Mouse (Mus musculus): ENCODE measurements around the gene Kiz.
A peak's percentile ranks its signal among the peaks of the same experiment; 100 is the strongest.

Gene Kiz

DNA sequence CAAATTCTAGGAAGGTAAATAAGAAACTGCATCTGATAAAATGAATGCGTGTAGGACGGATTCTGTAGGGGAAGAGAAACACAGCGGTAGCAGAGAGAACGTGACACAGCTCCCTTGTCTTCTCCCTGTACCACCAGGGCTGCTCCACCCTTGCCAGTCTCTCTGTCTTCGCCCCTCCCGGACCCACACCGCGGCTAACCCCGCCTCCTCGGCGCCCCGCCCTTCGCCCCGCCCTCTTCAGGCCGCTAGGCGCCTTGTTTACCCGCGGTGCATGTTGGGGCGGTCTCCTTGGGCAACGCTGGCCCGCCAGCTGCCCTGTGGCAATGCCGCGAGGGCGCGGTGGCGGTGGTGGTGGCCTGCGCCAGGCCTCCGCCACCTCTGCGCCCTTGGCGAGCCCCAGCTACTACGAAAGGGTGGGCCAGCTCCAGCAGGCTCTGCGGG, at the start of gene Kiz:
Kiz (plus strand) TSS at position 266 of the 441 bp plus-strand sequence.
- peak; percentile 94 for DNase-seq (ENCODE audit: low read depth, low spot score)

DNA sequence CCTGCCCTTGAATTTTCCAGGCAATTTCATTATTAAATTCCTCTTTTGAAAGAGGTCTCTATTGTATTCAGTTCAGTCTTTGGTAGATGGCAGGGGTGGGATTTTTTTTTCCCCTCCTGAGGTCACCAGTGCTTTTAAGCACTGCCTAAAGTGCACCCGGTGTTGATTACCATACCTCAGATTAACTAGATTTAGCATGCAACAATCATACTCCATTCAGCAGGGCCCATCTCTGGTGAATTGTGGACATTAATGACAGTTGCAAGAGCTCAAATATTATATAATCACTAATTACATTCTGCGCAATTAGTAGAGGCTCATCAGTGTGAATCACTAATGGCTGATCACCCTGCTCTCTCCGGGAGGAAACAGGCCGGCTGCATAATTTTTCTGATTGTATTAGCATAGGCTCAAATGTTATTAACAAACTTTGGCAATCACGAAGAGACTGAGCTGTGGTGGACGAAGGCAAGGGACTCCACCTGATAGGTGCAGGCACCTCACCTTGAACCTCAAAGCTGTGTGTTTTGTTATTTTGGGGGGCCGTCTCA, 45.9 kb upstream of the Kiz start:
- no peak for DNase-seq (ENCODE audit: low read depth, low spot score)

DNA sequence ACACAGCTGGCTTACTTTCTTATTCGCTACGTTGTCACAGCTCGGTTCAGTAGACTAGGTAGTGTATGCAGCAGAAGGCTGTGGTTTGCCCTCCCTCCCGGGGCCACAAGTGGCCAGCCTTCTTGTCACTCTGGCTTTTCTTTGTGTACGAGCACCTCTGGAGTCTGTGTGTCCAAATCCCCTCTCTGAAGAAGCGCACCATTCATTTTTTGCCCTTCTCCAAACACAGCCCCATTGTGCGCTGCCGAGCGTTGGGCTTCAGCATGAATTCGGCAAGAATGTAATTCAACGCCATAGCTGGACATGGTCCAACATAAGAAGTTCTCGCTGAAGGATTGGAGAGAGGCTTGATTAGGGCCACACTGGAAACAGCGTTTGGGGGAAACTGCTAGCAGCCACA, 45.0 kb upstream of the Kiz start:
- no peak for DNase-seq (ENCODE audit: low read depth, low spot score)

DNA sequence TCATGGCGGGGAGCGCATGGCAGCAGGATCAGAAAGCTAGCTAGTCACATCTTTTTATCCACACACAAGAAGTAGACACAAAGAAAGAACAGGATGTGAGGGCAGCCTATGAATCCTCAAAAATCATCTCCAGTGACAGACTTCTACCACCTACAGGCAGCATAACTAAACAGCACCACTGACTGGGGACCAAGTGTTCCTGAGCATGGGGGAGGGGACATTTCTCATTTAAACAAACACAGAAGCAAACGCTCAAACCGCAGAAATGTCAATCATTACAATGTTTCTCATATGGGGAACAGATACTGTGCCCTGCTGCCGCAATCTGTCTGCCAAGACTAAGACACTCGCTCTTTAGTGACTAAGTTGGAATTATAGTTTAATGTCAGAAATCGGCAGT, 40.7 kb upstream of the Kiz start:
- no peak for DNase-seq (ENCODE audit: low read depth, low spot score)

DNA sequence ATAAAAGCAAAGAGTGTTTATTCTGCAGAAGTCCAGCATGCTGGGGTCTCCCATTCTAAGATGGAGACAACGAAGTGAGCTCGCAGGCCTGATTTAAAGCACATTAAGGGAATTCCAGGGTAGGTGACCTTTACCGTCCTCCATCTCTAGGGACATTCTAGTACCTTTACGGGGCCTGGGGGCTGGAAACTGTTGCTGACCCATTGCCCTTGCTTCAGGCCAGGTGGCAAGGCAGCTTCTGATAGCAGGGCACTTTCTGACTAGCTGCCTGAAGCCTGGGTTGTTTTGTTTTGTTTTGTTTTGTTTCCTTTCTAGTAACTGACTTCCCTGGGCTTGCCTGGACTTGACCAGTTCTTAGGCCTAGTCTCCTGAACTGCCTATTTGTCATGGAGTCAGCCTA, 36.6 kb upstream of the Kiz start:
- DNase-seq (ENCODE audit: low read depth, low spot score): no peak

DNA sequence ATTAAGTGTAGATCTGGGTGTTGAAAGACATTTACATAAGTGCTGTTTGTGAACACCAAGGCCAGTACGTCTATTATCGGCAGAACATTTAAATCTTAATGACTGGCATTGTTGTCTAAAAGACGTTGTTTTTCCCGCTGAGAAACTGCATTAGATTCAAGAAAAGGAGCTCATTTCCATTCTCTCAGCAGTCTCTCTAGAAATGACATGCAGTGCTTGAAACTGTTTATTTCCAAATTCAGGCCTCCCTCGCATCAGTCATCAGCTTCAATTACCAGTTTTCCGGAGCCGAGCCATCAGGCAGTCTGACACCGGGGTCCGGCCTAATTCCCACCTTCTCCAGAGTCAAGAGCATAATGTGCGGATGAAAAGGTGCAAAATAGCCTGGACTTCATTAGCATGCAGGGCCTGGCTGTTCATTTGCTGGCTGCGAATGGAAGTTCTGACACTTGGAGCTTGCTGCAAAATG, 32.1 kb upstream of the Kiz start:
- no peak for DNase-seq (ENCODE audit: low read depth, low spot score)

DNA sequence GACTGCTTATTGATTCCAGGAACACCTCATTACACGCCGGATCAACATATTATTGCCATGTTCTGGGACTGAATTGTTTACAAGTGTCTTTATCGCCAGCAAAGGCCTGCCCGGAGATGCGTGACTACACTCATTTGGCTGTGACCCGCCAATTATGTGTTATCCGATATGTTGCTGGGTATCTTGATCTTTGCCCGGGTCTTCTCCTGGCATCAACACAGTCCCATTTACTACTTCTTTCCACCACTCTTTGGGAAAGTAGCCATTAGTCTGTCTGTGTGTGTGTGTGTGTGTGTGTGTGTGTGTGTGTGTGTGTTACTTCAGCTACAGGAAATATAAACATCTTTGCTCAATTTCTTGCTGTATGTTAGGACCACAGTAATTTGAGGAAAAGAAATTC, 31.6 kb upstream of the Kiz start:
- DNase-seq (ENCODE audit: low read depth, low spot score): no peak

DNA sequence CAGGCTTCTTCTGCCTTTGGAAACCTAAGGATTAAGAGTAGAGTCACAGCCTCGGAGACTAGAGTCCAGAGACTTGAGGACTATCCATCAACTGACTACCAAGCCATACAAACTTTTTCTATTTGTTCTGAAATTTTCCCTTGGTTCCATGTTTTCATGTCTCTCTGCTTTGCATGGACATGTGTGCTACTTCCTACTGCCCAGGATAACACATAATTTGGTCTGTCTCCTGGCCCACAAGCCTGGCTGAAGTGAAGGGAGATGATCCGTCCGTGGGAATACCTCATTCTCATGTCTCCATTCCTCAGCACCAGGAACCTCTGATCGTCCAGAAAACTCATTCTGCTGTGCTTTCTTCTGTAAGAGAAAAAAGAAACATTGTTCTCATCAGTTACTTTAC, 27.7 kb upstream of the Kiz start:
- DNase-seq (ENCODE audit: low read depth, low spot score): no peak

DNA sequence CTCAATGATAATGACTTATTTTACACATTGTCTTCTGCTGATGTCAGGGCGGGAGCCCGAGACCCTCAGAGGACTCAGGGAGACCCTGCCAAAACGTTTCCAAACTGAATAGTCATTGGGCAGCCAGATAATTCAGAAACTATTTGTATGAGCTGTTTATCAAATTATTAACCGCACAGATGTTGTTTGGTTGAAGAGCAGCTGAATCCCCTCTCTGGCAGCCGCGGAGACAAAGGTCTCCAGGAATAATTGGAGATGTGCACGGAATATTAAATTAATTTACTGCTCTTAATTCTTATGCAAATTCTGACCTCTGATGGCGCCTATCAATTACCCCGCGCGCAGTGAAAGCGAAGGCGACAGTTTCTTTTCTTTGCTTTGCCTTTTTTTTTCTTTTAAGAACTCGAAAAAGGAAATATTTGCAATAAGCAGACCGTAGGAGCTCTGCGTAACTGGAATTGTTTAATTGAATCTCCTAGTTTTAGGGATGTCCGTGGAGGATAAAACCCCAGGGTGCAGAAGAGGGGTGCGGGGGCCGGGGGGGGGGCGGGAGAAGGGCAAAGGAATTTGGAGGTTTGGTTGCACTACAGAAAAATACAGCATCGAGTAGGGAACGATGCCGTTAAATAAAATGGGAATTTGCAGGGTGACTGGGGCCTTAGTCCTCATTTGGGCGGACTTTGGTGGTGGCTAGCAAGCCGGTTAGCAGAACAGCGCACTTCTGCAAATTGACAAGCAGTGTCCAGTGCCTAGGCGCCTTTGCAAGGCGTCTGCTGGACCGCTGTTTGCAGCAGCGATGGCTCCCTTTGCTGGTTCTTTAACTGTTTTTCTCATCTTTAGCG, 22.2 kb upstream of the Kiz start:
- DNase-seq (ENCODE audit: low read depth, low spot score): no peak

DNA sequence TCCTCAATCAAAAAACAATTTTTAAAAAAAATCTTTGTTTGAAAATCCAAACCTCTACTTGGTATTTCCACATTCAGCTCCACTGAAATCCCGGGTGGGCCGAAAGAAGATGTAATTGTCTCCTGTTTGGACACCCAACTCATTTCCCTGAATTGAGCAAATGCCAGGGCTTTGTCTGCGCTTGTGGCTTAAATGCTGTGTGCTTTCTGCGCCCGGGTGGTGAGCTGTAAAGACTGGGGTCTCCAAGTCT, 21.7 kb upstream of the Kiz start:
- DNase-seq (ENCODE audit: low read depth, low spot score): no peak

DNA sequence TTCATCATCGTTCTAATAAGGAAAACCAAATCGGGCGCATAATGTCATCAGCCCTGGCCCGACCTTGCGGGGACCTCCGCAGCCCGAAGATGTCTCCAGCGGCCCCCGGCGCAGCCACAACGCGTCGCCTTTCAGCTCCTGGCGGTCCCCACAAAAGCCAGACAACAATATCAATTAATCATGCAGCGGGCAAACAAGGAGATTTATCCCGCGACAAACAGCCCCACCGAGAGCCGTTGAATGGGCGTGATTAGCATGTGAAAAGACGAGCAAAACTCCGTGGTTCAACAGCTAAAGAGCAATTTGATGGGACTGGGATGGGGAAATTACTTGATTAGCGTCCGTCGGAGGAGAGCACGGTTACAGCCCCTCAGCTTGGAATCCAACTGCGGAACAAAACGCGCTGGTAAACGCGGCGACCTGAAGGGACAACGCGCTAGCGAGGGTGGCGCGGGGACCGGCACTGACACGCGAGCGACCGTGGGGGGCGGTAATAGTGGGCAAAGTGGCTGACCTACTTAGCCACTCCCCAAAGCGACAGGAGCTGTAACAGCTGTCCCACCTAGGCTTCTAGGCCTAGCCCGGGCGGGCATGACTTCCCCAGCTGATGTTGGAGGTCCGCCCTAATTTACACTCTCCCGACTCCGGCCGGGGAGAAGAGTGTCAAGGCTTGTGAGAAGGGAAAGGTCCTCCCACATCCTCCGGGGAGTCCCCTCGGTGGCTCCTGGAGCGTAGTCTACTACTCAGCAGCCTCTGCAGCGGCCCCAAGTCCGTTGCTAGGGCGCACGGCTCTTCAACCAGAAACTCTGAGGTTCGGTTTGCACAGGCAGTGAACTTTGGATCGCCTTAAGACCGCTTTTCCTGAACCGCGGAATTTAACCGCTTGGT, 21.1 kb upstream of the Kiz start:
- no peak for DNase-seq (ENCODE audit: low read depth, low spot score)

DNA sequence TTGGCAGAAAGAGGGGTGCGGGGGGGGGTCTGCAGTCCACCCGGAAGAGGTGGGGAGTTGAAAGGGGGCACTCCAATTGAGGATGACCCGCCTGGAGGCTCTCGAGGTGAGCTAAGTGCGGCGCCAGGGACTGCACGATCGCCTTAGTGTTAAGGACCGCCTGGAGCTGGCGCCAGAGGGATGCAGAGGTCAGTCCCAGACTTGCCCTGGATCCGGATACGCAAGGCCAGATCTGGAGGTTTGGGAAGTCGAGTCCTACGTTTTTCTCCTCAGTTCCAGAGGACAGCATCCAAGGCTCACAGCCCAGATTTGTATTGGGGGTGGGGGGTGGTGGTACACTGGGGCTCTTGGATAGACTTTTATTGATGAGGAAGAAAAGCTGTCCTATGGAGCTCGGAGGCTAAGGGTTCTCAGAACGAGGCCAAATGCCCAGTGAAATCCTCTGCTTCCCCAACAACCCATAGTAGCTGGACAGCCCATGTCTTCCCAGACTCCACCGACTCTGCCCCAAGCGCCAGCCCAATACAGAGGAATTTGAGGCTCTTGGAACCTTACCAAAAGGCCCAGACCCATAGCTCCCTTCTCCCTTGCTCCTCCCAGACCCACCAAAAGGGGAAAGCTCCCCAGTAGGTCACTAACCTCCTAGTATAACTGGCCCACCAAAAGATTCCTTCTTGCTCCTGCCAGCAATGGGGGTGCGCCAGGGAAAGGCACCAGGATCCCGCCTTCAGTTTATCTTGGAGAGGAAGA, 20.2 kb upstream of the Kiz start:
- no peak for DNase-seq (ENCODE audit: low read depth, low spot score)

DNA sequence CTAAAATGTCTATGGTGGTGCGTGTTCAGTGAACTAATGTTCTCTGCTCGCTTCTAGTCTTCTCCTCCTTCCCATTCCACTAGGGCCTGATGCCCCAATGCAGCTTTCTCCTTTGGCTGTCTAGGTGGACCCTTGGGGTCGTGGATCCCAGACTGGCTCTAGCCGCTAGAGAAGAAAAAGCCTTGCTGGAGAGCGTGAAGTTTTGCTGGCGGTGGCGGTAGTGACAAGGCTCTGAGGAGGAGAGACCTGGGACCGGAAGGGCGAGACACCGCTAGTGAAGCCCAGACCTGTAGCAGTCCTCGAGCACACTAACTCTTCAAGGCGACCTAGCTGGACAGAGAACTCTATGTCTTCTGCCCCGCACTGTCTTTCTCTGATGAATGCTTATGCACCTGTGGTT, 19.4 kb upstream of the Kiz start:
- DNase-seq (ENCODE audit: low read depth, low spot score): no peak

DNA sequence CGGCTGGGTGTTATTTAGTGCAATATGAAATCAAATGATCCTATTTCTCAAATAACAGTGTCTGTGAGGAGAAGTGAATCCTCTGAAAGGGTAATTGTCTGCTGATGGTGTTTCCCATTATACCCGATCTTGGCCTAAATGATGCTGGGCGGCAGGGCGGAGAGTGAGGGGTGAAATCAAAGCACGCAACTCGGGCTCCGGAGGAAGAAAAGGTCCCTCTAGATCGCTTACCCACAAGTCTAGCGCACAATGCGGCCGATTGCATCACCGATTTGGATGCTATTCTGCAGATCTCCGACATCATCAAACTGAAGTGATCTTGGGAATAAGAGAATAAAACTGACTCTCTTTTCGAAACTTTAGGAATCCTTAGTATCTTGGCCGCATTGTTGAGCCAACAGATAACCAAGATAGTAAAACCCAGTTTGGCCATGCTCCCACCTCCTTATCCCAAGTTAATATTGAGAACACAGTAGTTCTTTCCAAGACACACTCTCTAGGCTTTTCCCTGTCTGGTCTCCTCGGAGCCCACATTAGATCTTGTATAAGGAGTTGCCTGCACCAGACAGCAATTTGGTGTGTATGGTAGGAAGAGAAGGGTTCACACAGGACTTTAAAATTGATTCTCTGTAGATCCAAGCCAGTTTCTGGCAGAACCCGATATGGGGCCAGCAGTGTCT, 18.7 kb upstream of the Kiz start:
- DNase-seq (ENCODE audit: low read depth, low spot score): no peak

DNA sequence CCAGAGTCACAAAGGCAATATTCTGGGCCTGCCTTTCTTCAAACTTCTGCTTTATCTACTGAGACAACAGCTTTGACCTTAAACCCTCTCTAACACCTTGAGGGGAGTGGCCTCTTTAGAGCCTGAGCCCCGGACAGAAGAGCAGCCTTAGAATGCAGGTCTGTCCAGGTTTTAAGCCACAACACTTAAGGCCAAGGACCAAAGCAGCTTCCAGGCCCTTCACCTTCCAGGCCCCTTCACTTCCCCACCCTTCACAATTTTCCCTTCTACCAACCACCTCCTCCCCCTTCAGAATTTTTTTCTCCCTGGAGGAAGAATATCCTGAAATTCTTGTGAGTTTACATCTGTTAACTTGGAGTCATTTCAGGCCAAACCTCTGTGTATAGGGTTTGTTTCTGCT, 18.0 kb upstream of the Kiz start:
- no peak for DNase-seq (ENCODE audit: low read depth, low spot score)

DNA sequence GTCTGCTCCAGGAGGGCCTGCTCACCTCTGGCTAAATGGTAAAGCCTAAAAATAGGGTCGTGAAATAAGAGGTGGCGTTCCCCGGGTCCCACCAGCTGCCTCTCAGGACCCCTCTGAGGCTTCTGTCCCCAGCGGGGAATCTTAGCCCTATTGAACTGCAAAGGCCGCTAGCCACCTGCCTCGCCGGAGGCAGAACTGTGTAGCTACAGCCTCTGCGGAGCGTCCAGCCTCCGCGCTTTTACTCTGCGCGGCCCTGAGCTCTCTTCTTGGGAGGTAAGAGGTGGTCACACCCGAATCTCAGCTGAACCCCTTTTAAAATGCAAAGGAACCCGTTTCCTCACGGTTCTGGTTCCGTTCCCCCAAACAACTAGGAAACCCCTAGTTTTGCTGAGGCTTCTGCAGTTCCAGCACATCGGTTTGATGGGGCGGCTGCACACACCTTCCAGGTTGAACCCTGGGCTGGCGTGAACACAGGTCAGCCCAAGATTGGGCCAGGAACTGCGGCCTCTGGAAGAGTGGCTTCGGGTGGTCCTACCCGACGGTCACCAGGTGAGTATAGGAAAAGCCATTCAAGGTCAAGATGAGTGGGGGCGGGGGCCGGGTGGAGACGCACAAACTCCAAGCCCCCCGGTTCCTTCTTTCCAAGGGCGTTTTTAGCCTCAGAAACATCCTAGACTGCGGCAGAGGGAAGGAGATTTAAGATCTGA, 16.9 kb upstream of the Kiz start:
- DNase-seq (ENCODE audit: low read depth, low spot score): no peak

DNA sequence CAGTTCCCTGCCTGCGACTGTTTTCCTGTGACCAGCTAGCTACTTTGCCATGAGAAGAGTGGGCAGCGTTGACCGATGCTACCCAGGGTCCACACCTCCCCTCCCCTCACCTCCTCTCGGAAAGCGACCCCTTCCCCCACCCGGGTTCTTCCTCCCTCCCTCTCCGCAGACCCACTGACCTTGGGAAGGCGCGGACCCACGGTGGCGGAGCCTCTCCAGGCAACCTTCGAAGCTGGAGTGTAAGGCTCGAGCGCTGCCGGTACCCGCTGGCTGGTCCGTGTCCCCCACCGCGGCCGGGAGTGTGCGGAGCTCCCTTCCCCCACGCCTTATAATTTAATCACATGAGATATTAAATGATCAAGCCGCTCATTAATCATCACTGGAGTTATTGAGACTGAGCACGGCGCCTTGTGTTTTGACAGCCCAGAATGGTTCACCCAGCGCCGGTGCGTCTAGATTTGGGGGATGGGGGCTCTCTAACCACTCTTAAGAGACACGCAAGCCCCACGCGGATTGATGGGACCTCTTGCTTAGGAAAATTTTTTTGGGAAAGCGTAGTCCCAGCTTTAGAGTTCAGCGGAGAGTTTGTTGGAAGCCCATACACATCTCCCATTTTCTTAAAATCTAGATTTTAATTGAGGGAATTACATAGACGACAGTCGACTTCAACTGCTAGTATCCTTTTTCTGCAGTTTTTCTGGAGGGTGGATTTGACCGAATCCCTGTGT, 16.2 kb upstream of the Kiz start:
- no peak for DNase-seq (ENCODE audit: low read depth, low spot score)

DNA sequence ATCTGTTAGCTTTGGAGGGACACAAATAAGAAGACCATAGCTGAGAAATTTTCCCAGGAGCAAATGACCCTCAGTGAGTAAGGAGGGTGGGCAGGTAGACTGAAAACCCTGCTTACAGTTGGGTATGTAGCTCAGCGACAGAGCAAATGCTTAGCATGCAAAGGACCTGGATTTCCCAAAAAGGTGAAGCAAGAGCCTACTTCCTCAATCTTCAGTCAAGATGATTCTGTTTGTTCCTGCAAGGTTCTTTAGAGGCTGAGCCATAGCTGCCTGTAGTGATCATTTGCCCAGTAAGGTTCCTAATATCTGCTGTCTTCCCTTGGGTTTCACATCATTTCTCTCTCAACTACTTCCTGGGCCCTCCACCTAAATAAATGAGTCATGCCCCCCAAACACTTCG, 7.8 kb upstream of the Kiz start:
- no peak for DNase-seq (ENCODE audit: low read depth, low spot score)

DNA sequence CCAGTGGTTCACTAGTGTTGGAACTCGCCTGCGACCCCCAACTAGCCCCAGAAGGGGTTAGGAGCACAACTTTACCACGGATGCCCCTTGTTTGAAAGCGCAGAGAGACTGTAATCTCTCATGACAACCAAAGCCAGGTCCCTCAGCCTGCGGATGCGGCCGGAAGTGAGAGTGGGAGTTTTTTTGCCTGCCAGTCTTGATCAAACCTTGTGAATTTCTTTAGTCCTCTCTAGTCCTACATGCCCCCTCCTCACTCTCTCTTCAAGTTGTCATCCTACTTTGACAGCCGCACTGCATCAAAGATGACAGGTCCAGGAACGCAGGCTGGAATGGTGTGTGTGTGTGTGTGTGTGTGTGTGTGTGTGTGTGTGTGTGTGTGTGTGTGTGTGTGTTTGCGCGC, 456 bp downstream of the Kiz start:
- DNase-seq (ENCODE audit: low read depth, low spot score): peak; percentile 85

DNA sequence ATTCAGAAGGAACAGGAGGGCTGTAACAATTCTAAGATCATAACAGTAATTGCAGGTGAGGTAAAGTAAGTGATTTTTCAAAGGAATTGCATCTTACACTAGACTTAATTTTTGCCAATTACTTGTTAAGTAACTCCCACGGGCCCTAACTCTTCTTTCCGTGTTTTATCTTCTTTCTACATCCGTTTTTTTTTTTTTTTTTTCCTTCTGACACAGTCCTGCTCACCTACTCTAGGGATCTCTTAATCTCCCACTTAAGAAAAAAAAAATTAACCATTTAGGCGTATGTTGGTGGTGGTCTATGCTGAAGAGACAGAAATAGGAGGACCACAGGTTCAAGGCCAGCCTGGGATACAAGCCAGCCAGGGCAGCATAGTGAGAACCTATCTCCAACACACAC, 1.2 kb downstream of the Kiz start:
- no peak for DNase-seq (ENCODE audit: low read depth, low spot score)
